Mouse (Mus musculus) CH12F3 (cell line): ENCODE results near the gene Gm9495.
"Not testable (repeated sequence)": the region's sequence is repeated elsewhere in the genome, so short reads cannot be mapped to it uniquely, and the experiment has no call there.

Experiments used
- in situ Hi-C: fragments of 300-500 bp; cut with MboI; formaldehyde crosslinking; loops from 2 replicates; pipeline ENCODE4 v1.14.3; 2020; ENCODE audit warnings: low sequenced_read_pairs

The Gm9495 gene

DNA sequence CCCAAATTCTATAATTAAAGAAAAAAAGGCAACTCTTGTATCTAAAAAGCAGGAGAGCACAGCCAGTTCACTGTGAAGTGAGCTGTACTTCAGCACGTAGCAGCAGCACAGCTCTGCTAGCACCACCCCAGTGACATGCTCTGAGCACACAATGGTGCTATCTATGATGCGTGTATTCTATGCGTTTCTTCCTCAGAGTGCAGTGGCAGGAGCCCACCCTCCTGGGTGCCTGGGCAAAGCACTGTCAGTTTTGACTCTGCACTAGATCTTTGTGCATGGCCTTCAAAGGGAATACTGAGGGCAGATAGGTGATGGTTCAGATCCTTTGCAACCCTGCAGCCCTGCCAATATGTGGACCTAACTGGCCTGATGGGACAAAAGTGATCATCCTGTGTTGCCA, at the start of gene Gm9495:
Gene Gm9495 (minus strand): TSS at position 101 of the 400 bp plus-strand sequence.
- in situ Hi-C loops = not testable (repeated sequence)

DNA sequence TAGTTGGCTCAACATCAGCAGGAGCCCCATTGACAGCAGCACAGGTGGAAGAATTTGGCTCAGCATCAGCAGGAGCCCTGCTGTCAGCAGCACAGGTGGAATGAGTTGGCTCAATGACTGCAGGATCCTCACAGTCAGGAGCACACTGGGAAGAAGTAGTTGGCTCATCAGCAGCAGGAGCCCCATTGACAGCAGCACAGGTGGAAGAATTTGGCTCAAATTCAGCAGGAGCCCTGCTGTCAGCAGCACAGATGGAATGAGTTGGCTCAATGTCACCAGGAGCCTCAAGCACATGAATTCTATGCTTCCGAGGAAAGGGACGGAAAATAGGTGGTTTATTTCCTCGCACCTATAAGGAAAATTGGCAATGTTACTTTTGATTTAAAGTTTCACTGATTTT, 21.6 kb upstream of the Gm9495 start:
- in situ Hi-C loops = not testable (repeated sequence)

DNA sequence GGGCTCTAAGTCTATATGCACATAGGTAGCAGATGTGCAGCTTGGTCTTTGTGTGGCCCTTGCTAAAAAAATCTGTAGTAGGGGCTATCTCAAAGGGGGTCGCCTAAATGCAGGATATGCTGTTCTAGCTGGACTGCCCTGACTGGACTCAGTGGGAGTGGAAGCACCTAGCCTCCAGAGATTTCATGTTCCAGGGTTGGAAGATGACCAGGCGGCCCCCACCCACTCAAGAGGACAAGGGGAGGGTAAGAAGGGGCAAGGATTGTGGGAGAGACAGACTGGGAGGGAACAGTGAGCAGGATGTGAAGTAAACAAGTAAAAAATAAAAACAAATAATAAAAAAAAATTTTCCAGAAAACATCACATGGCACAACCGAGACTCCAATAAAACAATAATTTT, 33.3 kb downstream of the Gm9495 start:
- in situ Hi-C loops = not testable (repeated sequence)

DNA sequence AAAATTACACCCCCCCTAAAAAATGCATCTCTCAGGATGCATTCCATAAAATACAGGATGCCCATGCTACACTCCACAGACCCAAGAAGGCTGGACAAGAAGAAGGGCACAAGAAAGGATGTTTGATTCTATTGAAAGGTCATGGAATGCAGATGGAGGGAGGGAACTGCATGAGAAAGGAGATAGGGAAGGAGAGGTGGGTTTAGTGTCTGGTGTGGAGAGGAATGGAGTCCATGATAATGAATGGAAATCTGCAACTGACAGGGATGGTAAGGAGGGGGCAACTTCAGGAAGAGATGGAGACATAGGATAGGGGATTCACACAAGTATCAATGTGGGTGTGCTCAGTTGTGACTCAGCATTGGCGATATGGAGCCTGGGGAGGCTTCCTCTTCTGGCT, 39.0 kb downstream of the Gm9495 start:
- in situ Hi-C loops = no loop called here

DNA sequence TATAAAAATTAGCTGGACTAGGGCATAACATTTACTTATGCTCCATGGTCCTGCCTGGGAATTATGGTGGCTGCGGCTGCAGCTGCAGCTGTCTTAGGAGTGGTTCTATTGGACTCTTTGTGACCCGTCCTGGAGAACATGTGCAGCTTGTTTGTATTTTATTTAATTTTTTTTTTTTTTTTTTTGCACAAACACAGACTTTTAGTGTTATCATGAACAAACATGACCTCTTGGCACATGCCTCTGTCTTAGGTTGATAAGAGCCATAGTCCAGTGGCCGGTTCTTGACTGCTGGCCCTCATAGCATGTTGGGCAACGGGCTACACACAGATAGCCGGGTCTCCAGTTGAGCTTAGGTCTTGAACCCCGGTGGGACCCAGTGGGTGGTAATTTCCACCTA, 48.6 kb downstream of the Gm9495 start:
- in situ Hi-C loops = no loop called here

DNA sequence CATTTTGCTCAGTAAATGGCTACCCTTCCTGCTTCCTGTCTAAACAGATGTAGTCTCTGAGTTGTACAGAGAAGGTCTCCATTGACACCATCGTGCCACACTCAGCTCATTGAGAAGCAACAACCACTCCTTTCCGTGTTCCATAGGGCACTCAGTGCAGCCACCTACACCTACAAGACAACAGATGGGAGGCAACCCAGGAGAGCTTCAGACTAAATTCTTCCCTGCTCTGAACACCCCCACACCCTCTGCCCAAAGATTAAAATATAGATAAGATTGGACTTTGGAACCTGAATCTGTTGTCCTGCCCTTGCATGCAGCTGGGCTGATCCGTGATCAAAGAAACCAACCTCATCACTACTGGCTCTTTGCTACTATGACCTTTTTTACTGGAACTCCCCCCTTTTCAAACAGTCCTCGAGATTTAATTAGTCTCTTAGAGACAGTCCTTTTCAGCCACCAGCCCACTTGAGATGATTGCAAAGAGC, 53.4 kb downstream of the Gm9495 start:
- in situ Hi-C loops = no loop called here

DNA sequence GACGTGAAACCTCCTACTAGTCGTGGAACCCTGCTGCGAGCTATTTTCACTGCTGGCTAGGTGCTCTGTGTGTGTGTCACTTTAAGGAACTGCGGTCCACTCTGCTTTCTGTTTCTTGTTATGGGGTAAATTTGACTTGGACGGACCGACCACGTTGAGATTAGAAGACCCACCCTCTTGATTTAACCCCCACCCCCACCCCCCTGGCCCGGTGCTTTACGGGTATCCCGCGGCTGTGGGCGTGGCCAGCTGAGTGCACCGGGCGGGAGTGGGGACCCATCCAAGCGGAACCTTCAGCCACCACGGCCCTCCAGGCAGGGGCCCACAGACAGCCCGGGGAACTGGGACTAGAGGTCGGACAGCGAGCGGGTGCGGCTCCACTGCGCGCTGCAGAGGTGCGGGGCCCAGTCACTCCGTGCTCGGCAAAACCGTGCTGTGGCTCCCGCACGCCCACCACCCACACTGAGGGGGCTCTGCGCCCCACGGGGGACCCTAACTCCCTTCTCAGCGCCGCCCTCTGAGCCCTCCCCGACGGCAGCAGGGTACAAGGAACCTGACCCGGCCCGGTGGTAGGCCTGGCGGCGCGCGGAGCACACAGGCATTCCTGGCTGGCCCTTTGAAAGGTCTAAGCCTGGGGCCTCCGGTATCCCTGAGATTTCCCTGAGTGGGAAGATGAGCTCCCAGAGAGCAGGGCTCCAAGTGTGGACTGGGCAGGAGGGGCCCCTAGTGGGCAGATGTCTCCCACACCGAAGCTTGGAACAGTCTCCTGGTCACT, 54.0 kb downstream of the Gm9495 start:
- in situ Hi-C loops = no loop called here

DNA sequence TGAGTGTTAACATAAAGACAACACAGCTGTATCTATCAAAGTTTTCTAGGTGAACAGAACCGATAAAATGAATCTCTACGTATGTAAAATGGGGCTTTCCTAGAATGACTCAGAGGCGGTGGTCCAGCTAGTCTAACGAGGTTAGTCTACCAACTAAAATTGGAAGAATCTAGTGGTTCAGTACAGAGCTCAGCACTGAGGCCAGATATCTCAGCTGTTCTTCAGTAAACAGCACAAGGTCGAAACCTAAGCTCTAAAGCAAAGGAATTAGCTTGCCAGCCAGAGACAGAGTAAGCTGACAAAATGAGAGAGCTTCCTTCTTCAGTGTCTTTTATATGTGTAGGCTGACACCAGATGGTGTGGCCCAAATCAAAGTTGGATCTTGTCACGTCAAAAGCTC, 57.2 kb downstream of the Gm9495 start:
- in situ Hi-C loops = no loop called here

DNA sequence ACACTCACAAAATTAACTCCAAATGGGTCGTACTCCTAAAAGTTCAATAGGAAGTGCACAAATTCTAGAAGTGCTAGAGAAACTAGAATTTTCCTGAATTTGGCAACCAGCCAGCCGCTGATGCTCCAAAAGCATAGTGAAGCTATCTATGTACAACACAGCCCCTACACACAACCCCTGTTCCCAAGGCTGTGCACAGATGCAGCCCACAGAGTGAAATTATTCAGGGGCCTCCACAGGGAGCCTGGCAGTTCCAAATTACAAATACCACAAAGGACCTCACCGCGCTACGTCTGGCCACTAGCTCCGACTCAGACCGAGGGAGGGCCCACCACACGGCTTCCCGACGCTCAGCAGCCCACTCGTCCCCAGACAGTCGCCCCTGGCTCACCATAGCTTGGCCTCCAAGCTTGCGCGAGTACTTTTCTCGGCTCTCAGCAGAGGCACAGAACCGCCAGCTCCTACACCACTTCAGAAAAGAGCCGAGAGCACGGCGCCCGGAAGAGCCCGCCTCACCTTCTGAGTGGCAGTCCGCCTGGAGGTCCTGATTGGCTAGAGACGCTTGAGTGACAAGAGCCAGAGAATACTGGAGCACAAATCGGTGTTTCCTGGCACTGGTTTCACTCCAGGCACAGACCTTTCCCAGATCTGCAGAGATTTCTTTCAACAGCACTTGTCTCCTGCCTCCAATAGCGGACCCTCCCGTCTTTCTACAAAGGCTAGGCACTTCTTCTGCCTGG, 58.1 kb downstream of the Gm9495 start:
- in situ Hi-C loops = no loop called here

DNA sequence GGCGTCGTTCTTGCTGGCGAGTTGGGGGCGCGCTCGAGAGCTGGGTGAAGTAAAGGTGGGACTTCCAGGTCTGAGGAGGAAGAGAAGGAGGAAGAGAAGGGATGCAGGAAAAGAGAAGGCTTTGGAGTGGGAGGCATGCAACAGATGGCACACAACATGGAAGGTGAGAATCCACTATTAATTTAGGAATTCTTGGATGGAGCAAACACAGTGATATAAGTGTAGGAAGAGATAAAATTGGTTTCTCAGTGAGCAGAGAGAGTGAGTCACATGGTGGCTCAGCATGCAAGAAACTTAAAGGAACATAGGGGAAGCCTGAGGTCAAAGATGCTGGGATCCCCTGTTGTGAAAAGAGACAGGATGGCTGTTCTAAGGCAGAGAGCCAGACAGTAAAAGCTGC, 69.0 kb downstream of the Gm9495 start:
- in situ Hi-C loops = no loop called here
